Mouse (Mus musculus): Measurements from ENCODE around the gene Srsx.
"Not testable (repeated sequence)": the region's sequence is repeated elsewhere in the genome, so short reads cannot be mapped to it uniquely, and the experiment has no call there.

Srsx gene

GRCm38 (mm10) chrX:123222381-123222780 lies at the start of gene Srsx:
Gene Srsx (minus strand): TSS chrX:123222481.
- in situ Hi-C loops (cut with MboI; ENCODE audit: low pct_unique_long_range_greater_than_20kb in 1 of 2, low sequenced_read_pairs in 2 of 2, unreplicated experiment in 1 of 2): not testable (repeated sequence)

- in situ Hi-C loops (cut with MboI; ENCODE audit: low pct_unique_long_range_greater_than_20kb in 1 of 2, low sequenced_read_pairs in 2 of 2, unreplicated experiment in 1 of 2): not testable (repeated sequence)
Measured at GRCm38 (mm10) chrX:123246807-123247206, 24.5 kb upstream of the Srsx start, which contains the start of gene Gm17577. Gene Gm17577 (minus strand): TSS chrX:123246907.
